Mouse (Mus musculus): Measurements from ENCODE around the gene Cyp2j9. TPM values are rescaled to one million over a fixed set of nuclear protein-coding genes. Genes with fewer than 3 reads are reported as not detected.
"Not testable (repeated sequence)": the region's sequence is repeated elsewhere in the genome, so short reads cannot be mapped to it uniquely, and the experiment has no call there.

The Cyp2j9 gene
- polyA plus RNA-seq (2015; fragmentation: Nextera tagmentation; extraction: Ambion mirVana) = 3.9 and 4.6 TPM in 2 replicates

DNA sequence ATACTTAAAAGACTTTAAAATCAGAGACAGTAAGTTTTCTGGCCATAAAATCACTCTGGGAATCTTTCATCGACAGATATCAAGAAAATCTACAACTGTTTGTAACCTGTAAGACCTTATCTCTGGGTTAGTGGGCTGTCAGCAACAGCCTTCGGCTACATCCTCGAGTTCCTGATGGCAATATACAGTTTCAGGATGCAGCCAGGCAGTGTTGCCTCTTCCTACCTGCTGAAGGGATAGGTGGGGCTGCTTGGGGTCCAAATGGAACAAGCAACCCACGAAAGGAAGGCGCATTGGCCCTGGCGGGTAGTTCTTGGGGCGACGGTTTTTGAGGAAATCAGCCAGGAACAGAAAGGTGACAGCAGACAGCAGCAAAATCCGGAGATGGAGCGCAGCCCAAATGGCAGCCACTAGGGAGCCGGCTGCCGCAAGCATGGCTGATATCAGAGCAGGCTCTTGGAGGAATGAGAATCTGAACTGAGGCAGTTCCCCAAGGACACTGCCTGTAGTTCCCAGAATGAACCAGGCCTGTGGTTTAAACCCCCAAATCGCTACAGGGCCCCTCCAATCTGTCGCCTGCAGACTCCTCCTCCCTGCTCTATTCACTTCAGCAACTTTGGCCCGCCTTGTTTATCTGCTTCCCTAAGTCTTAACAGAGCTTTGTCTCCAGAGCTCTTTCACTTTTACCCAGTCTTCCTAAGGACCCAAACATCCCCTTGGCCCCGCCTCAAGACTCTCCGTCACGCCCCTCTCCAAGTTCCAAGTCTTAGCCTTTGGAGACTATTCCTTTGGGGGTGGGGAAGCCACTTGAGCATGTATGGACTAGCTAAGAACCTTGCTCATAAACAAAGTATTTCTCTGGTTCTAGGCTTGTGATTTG lies at the start of gene Cyp2j9:
Cyp2j9 (minus strand) TSS at position 668 of the 880 bp plus-strand sequence.
- peak; percentile 99 for ATAC-seq (ENCODE audit: low FRiP score, low TSS enrichment)
- peak within 1 kb of the TSS; percentile 54 for H3K27ac ChIP-seq (ENCODE audit: low read length)
- no peaks in the 10 kb centered on the region for H3K27me3 ChIP-seq (ENCODE audit: insufficient read depth, low read length)
- H3K4me3 ChIP-seq (ENCODE audit: low read length) = peak within 1 kb of the TSS; percentile 45
- H3K9ac ChIP-seq (replicated peaks; ENCODE audit: low read length) = peak within 1 kb of the TSS; percentile 62
- no peaks in the 10 kb centered on the region for H3K4me1 ChIP-seq (ENCODE audit: insufficient read depth, low read length)
- 4% methylated on average over 18 of the region's 18 CpGs for WGBS
- H3K36me3 ChIP-seq (ENCODE audit: insufficient read depth, low read length) = no peaks in the 10 kb centered on the region
- no peaks in the 10 kb centered on the region for H3K9me3 ChIP-seq (ENCODE audit: low read length)
- peak within 1 kb of the TSS; percentile 58 for H3K4me2 ChIP-seq (replicated peaks; ENCODE audit: low read depth, low read length)

GRCm38 (mm10) chr4:96635455-96635854 lies 44.1 kb upstream of the Cyp2j9 start:
- Histone ChIP-seq H3K4me2 (replicated peaks; ENCODE audit: low read depth, low read length) (no peak overlapping the region), H3K4me1 (ENCODE audit: insufficient read depth, low read length) (no peaks in the 10 kb centered on the region), H3K27me3 (ENCODE audit: insufficient read depth, low read length) (no peaks in the 10 kb centered on the region), H3K36me3 (ENCODE audit: insufficient read depth, low read length) (no peaks in the 10 kb centered on the region), H3K27ac (ENCODE audit: low read length) (no peak overlapping the region), H3K9me3 (ENCODE audit: low read length) (no peaks in the 10 kb centered on the region), H3K9ac (replicated peaks; ENCODE audit: low read length) (no peak overlapping the region), H3K4me3 (ENCODE audit: low read length) (no peak overlapping the region)
- no peak for ATAC-seq (ENCODE audit: low FRiP score, low TSS enrichment)
- WGBS = 80% methylated on average over 1 of the region's 1 CpGs

DNA sequence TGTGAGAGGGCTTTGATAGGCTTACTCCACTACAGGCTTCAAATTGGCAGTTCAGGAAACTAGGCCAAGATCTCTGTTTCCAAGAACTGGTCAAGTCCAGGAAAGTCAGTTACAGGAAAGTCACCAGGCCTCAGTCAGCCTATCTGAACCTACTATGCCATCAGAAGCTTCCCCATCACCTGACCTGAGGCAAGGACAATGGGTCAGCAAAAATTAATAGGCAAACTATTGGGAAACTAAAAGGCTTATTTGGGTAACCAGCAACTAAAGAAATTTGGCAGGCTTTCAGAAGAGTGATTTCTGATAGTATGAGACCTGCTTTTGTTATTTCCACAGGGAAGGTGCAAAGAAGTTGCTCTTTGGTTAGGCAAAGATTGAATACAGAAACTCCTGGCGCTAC lies 31.1 kb upstream of the Cyp2j9 start:
- peaks cover 7% of the 10 kb centered on the region for H3K9me3 ChIP-seq (ENCODE audit: low read length)
- 85% methylated on average over 1 of the region's 1 CpGs for WGBS

GRCm38 (mm10) chr4:96591791-96592150 lies 393 bp upstream of the Cyp2j9 start:
- no peaks in the 10 kb centered on the region for H3K4me1 ChIP-seq (ENCODE audit: insufficient read depth, low read length)
- peak overlapping the region; percentile 45; the same call in 1 of the 2 replicates for H3K4me3 ChIP-seq (ENCODE audit: low read length)
- H3K4me2 ChIP-seq (replicated peaks; ENCODE audit: low read depth, low read length) = peak overlapping the region; percentile 58
- no peaks in the 10 kb centered on the region for H3K9me3 ChIP-seq (ENCODE audit: low read length)
- H3K9ac ChIP-seq (replicated peaks; ENCODE audit: low read length) = no peak overlapping the region
- H3K27ac ChIP-seq (ENCODE audit: low read length) = no peak overlapping the region
- peak; percentile 83 for ATAC-seq (ENCODE audit: low FRiP score, low TSS enrichment)
- 43% methylated on average over 4 of the region's 4 CpGs for WGBS
- H3K27me3 ChIP-seq (ENCODE audit: insufficient read depth, low read length) = no peaks in the 10 kb centered on the region
- H3K36me3 ChIP-seq (ENCODE audit: insufficient read depth, low read length) = no peaks in the 10 kb centered on the region

More for the DNA sequence above, 31.1 kb upstream of the Cyp2j9 start:
- Histone ChIP-seq H3K4me3 (ENCODE audit: low read length) (no peak overlapping the region), H3K4me1 (ENCODE audit: insufficient read depth, low read length) (no peaks in the 10 kb centered on the region), H3K9ac (replicated peaks; ENCODE audit: low read length) (no peak overlapping the region), H3K4me2 (replicated peaks; ENCODE audit: low read depth, low read length) (no peak overlapping the region), H3K27ac (ENCODE audit: low read length) (no peak overlapping the region), H3K36me3 (ENCODE audit: insufficient read depth, low read length) (no peaks in the 10 kb centered on the region), H3K27me3 (ENCODE audit: insufficient read depth, low read length) (no peaks in the 10 kb centered on the region)
- no peak for ATAC-seq (ENCODE audit: low FRiP score, low TSS enrichment)

DNA sequence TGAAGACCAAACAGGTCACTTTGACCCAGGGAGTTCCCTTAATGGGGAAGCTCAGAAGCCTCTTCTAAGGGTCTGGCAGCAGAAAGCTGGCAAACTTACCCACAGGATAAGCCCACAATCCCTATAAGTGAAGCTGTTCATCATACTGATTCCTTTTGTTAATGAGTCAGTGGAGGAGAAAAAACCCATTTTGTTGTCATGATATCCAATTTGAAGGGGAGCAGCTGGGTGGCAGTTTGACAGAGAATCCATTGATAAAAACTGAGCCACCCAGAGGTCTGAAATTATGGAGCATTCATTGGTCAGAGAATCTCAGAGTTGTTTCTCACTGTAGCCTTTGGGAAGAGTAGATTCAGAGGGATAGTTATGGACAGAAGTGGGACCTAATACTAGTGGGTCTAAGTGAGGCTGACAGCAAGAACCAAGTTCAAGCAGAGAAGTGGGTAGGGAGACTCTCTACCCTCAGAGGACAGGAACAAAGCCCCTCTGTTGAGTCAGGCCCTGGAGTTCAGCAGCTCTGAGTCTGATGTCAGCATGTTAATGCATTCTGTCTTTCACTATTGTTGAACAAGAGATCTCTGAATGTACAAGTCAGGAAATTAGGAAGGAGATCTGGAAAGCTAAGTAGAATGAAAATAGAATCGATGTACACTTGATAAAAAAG lies 9.8 kb downstream of the Cyp2j9 start:
- Histone ChIP-seq H3K27me3 (ENCODE audit: insufficient read depth, low read length) (no peaks in the 10 kb centered on the region), H3K4me3 (ENCODE audit: low read length) (no peak overlapping the region), H3K27ac (ENCODE audit: low read length) (no peak overlapping the region), H3K4me1 (ENCODE audit: insufficient read depth, low read length) (no peaks in the 10 kb centered on the region), H3K9me3 (ENCODE audit: low read length) (no peaks in the 10 kb centered on the region), H3K4me2 (replicated peaks; ENCODE audit: low read depth, low read length) (no peak overlapping the region), H3K9ac (replicated peaks; ENCODE audit: low read length) (no peak overlapping the region), H3K36me3 (ENCODE audit: insufficient read depth, low read length) (no peaks in the 10 kb centered on the region)
- no peak for ATAC-seq (ENCODE audit: low FRiP score, low TSS enrichment)
- WGBS = 92% methylated on average over 1 of the region's 1 CpGs

GRCm38 (mm10) chr4:96580351-96580750 lies 11.0 kb downstream of the Cyp2j9 start:
- H3K27me3 ChIP-seq (ENCODE audit: insufficient read depth, low read length); H3K9ac ChIP-seq (replicated peaks; ENCODE audit: low read length); H3K9me3 ChIP-seq (ENCODE audit: low read length); H3K36me3 ChIP-seq (ENCODE audit: insufficient read depth, low read length); H3K27ac ChIP-seq (ENCODE audit: low read length); H3K4me1 ChIP-seq (ENCODE audit: insufficient read depth, low read length); H3K4me3 ChIP-seq (ENCODE audit: low read length); ATAC-seq (ENCODE audit: low FRiP score, low TSS enrichment); H3K4me2 ChIP-seq (replicated peaks; ENCODE audit: low read depth, low read length): not testable (repeated sequence)
- WGBS = 55% methylated on average over 6 of the region's 6 CpGs

GRCm38 (mm10) chr4:96569442-96569841 lies 21.9 kb downstream of the Cyp2j9 start:
- no peak for ATAC-seq (ENCODE audit: low FRiP score, low TSS enrichment)
- H3K36me3 ChIP-seq (ENCODE audit: insufficient read depth, low read length) = no peaks in the 10 kb centered on the region
- no peak overlapping the region for H3K4me3 ChIP-seq (ENCODE audit: low read length)
- no peaks in the 10 kb centered on the region for H3K9me3 ChIP-seq (ENCODE audit: low read length)
- 46% methylated on average over 3 of the region's 3 CpGs for WGBS
- no peaks in the 10 kb centered on the region for H3K27me3 ChIP-seq (ENCODE audit: insufficient read depth, low read length)
- H3K9ac ChIP-seq (replicated peaks; ENCODE audit: low read length) = no peak overlapping the region
- no peaks in the 10 kb centered on the region for H3K4me1 ChIP-seq (ENCODE audit: insufficient read depth, low read length)
- H3K4me2 ChIP-seq (replicated peaks; ENCODE audit: low read depth, low read length) = no peak overlapping the region
- H3K27ac ChIP-seq (ENCODE audit: low read length) = no peak overlapping the region

DNA sequence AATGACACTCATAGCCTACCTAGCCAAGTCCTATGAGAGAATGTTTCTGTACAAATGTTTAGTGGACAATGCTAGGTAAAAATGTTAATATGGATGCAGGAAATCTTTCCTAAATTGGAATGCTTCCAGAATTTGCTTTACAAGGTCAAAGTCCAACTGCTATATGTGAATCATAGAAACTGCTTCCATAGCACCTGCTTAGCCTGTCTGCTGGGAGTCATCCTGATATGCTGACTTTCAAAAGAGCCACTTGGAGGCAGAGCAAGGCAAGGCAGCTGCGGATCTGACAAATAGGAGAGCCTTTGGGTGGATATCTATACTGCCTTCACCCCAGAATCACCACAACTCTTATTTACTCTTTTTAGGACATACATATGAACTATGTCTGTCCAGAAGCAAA lies 23.4 kb downstream of the Cyp2j9 start:
- H3K4me3 ChIP-seq (ENCODE audit: low read length) = no peak overlapping the region
- H3K9ac ChIP-seq (replicated peaks; ENCODE audit: low read length) = no peak overlapping the region
- H3K4me2 ChIP-seq (replicated peaks; ENCODE audit: low read depth, low read length) = no peak overlapping the region
- H3K36me3 ChIP-seq (ENCODE audit: insufficient read depth, low read length) = no peaks in the 10 kb centered on the region
- H3K4me1 ChIP-seq (ENCODE audit: insufficient read depth, low read length) = no peaks in the 10 kb centered on the region
- H3K27me3 ChIP-seq (ENCODE audit: insufficient read depth, low read length) = no peaks in the 10 kb centered on the region
- no peak overlapping the region for H3K27ac ChIP-seq (ENCODE audit: low read length)
- 68% methylated on average over 1 of the region's 1 CpGs for WGBS
- no peak for ATAC-seq (ENCODE audit: low FRiP score, low TSS enrichment)
- H3K9me3 ChIP-seq (ENCODE audit: low read length) = no peaks in the 10 kb centered on the region

DNA sequence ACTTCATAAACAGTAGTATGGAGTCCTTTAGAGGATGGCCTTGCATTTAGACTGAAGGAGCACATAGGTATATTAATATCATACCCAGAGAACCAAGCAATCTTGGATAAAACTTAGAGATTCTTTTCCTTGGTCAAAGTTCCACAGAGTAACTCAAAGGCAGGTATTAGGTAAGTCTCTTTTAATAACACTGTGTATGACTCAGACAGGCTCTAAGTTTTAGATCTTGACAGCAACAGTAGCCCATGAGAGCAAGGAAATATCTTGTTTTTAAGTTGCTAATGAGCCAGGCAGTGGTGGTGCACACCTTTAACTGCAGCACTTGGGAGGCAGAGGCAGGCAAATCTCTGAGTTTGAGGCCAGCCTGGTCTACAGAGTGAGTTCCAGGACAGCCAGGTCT lies 25.6 kb downstream of the Cyp2j9 start:
- Histone ChIP-seq H3K4me1 (ENCODE audit: insufficient read depth, low read length) (no peaks in the 10 kb centered on the region), H3K4me2 (replicated peaks; ENCODE audit: low read depth, low read length) (no peak overlapping the region), H3K9ac (replicated peaks; ENCODE audit: low read length) (no peak overlapping the region), H3K27ac (ENCODE audit: low read length) (no peak overlapping the region), H3K36me3 (ENCODE audit: insufficient read depth, low read length) (no peaks in the 10 kb centered on the region), H3K27me3 (ENCODE audit: insufficient read depth, low read length) (no peaks in the 10 kb centered on the region), H3K9me3 (ENCODE audit: low read length) (no peaks in the 10 kb centered on the region), H3K4me3 (ENCODE audit: low read length) (no peak overlapping the region)
- ATAC-seq (ENCODE audit: low FRiP score, low TSS enrichment) = no peak

GRCm38 (mm10) chr4:96560464-96560863 lies 30.9 kb downstream of the Cyp2j9 start:
- no peak for ATAC-seq (ENCODE audit: low FRiP score, low TSS enrichment)
- no peaks in the 10 kb centered on the region for H3K4me1 ChIP-seq (ENCODE audit: insufficient read depth, low read length)
- H3K27me3 ChIP-seq (ENCODE audit: insufficient read depth, low read length) = no peaks in the 10 kb centered on the region
- 88% methylated on average over 1 of the region's 1 CpGs for WGBS
- H3K36me3 ChIP-seq (ENCODE audit: insufficient read depth, low read length) = no peaks in the 10 kb centered on the region
- H3K4me2 ChIP-seq (replicated peaks; ENCODE audit: low read depth, low read length) = no peak overlapping the region
- no peak overlapping the region for H3K4me3 ChIP-seq (ENCODE audit: low read length)
- no peaks in the 10 kb centered on the region for H3K9me3 ChIP-seq (ENCODE audit: low read length)
- H3K27ac ChIP-seq (ENCODE audit: low read length) = no peak overlapping the region
- no peak overlapping the region for H3K9ac ChIP-seq (replicated peaks; ENCODE audit: low read length)

Data from kidney, embryonic 16.5 days (tissue).